Mouse (Mus musculus) embryonic fibroblast, embryonic 13.5 days (primary cell): ENCODE data around the gene Gm49336. TPM values are rescaled to one million over a fixed set of nuclear protein-coding genes. Genes with fewer than 3 reads are reported as not detected.
A peak's percentile ranks its signal among the peaks of the same experiment; 100 is the strongest.

ENCODE experiments used
- H3K27ac ChIP-seq: 2 replicates; pipeline ENCODE4 v1.5.1; 2012; ENCODE audit warnings: low read length, control low read depth, inconsistent platforms; ENCODE audit not compliant: insufficient read depth
- H3K4me1 ChIP-seq: 2 replicates; pipeline ENCODE4 v1.6.1; 2011; ENCODE audit warnings: low read length; ENCODE audit not compliant: control insufficient read depth, insufficient read depth
- H3K4me3 ChIP-seq: 2 replicates; pipeline ENCODE4 v1.5.1; 2011; ENCODE audit warnings: mild to moderate bottlenecking, control low read depth, low read length; ENCODE audit not compliant: insufficient read depth
- CTCF ChIP-seq: IDR thresholded peaks from 2 replicates; pipeline ENCODE4 v1.5.1; 2011; ENCODE audit warnings: mild to moderate bottlenecking, control low read depth, low read length, moderate library complexity, borderline replicate concordance; ENCODE audit not compliant: insufficient read depth
- POLR2A ChIP-seq: IDR thresholded peaks from 2 replicates; pipeline ENCODE4 v1.6.1; 2011; ENCODE audit warnings: low read depth, mild to moderate bottlenecking, control low read depth, low read length, moderate library complexity
- polyA plus RNA-seq: library from polyadenylated mRNA; stranded (reverse); fragments of >200 nt; gene quantifications from 2 replicates; pipeline ENCODE4 v1.2.4, GENCODE M21; 2011; ENCODE audit warnings: low read depth; ENCODE audit not compliant: missing spikeins, insufficient read length

Gene Gm49336
- polyA plus RNA-seq, 1 experiment: 80.4 TPM

DNA sequence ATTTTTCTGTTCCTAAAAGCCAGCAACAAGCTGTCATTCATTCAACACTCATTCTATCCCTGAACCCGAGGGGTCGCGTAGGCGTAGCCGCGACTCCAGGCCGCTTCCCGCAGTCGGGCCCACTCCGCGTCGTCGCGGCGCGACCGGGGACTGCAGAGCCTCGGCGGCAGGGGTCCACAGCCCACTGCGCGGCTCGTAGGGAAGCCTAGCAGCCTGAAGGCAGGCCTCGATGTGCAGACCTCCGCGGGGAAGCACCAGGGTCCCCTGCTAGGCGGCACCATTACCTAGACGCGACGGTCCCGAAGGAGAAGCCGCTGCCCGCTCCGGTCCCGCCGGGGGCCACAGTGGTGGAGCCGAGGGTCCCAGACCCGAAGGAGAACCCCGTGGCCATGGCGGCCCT, 428 bp downstream of the Gm49336 start:
- Histone ChIP-seq H3K4me1 (no peaks in the 10 kb centered on the region; the same call in 1 of the 2 replicates), H3K4me3 (peak overlapping the region; percentile 83), H3K27ac (peak overlapping the region; percentile 39)
- TF ChIP-seq POLR2A (no peak), CTCF (no peak)

DNA sequence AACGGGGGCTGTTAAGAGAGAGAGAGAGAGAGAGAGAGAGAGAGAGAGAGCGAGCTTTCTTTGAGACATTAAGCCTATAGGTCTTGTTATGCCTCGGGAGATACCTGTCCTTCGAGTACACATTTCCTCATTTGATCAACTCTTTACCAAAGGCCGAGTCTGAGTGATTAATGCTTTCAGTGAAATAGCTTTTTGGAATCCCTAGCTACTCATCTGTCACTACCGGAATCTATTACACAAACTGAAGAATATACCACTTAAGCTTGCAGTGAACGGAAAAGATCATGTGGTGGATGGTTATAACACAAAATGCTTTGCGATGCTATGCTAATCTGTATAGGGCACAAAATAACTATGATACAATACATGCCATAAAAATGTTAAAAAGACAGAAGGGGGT, 941 bp downstream of the Gm49336 start:
- Histone ChIP-seq H3K4me3 (peak overlapping the region; percentile 83), H3K4me1 (no peaks in the 10 kb centered on the region; the same call in 1 of the 2 replicates), H3K27ac (no peak overlapping the region)
- TF ChIP-seq POLR2A (no peak), CTCF (no peak)

DNA sequence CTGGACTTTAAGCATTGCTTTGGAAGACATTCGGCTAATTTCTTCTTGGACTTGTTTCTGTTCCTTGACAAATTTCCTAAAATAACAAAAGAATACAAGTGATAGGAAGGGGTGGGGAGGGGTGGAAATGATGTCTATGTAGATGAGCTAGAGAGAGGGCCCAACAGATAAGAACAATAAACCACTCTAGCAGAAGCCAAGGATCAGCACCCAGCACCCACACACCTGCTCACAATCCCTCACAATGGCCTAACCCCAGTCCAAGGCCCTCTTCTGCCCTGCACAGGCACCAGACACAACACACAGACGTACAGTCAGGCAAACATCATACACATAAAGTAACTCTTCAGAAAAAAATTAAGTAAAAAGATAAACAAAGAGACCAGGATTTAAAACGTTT, 12.8 kb downstream of the Gm49336 start:
- TF ChIP-seq CTCF: no peak
- TF ChIP-seq POLR2A: no peak
- no peak overlapping the region for H3K27ac ChIP-seq
- H3K4me1 ChIP-seq: no peaks in the 10 kb centered on the region
- no peak overlapping the region for H3K4me3 ChIP-seq

DNA sequence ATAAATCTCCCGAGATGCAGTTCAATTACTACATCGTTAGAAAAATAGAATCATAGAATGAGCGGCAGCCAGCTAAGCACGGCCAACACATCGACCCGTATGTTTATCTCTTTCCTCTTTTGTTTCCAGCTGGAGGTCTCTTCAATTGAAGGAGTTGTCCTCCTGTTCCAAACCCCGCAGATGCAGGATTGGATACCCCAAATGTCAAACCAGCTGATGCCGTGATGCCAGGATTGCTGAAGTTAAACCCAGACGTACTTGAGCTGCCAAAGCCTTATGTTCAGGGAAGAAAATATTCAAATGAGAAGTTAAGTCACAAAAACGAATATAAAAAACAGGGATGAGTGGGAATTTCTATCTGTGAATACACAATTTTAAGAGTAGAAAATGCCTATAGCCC, 31.4 kb downstream of the Gm49336 start:
- Histone ChIP-seq H3K4me3 (no peak overlapping the region), H3K4me1 (no peaks in the 10 kb centered on the region), H3K27ac (no peak overlapping the region)
- TF ChIP-seq POLR2A (no peak), CTCF (no peak)

DNA sequence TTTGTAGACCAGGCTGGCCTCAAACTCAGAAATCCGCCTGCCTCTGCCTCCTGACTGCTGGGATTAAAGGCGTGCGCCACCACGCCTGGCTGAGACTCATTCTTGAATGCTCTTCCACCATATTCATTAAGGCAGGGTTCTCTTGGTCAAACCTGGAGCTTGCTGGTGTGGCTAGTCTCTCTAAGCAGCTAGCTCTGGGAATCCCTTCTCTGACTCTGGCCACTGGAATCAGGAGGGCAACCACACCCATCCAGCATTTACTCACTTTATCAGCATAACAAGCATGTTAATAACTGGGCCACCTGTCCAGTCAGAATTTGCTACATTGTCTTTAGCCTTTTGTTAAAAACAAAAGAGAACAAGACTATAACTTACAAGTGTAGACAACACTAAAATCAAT, 33.7 kb downstream of the Gm49336 start:
- Histone ChIP-seq H3K27ac (no peak overlapping the region), H3K4me1 (no peaks in the 10 kb centered on the region), H3K4me3 (no peak overlapping the region)
- TF ChIP-seq POLR2A (no peak), CTCF (no peak)

DNA sequence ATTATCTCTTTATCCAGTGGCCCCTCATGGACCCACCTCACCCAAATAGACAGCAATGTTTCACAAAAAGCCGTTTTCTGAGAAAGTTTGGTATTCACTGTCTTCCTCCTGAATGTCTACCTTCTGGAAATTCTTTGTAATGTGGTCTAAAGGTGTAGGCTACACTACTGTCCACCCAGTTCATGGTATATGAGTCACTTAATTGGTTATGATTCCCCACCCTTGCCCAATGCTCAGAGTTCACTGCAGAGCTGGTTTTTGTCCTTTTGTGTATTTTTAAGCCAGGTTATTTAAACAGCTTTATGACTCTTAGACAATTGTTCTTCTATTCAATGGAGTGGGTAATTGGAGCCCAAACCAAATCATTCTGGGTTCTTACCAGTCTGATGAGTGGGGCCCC, 35.2 kb downstream of the Gm49336 start:
- TF ChIP-seq CTCF (no peak), POLR2A (no peak)
- Histone ChIP-seq H3K4me1 (peaks cover 2% of the 10 kb centered on the region; the same call in 1 of the 2 replicates), H3K27ac (no peak overlapping the region), H3K4me3 (no peak overlapping the region)

DNA sequence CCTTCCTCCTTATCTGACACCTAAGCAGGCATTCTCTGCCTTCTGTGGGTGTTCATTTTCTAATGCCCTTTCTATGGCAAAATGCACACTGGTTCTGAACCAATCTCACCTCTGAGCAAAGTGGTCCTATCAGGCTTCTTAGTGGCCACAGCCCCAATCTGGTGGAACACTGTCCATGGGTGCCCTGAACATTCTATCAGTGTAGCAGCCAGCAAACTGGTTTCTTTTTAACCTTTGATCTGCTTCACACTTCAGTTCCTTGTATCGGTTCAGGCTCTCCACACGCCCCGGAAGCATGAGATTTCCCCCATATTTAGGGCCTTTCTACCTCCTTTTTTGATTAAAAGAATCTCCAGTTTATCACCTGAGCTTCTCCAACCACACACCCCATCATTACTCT, 36.3 kb downstream of the Gm49336 start:
- TF ChIP-seq CTCF: no peak
- no peak for TF ChIP-seq POLR2A
- H3K27ac ChIP-seq: no peak overlapping the region
- no peak overlapping the region for H3K4me3 ChIP-seq
- peaks cover 2% of the 10 kb centered on the region; the same call in 1 of the 2 replicates for H3K4me1 ChIP-seq

DNA sequence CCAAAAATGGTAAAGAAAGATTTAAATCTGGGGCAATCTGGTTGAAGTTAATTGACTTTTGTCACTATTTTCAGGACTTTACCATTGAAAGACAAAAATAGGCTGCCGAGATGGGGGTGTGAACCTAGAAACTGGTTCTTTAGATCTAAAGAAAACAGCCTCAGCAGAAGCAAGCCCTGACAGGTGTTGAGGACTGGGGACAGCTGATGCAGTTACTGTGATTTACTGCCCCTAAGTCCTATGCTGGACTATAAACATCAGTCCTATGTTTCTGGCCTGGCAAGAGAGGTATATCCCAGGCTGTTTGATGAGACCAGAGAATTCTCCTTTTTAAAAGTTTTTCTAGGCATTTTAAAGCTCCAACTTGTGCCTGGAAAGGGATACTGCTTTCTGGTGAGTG, 37.3 kb downstream of the Gm49336 start:
- TF ChIP-seq CTCF (no peak), POLR2A (no peak)
- peaks cover 2% of the 10 kb centered on the region; the same call in 1 of the 2 replicates for H3K4me1 ChIP-seq
- H3K4me3 ChIP-seq: no peak overlapping the region
- H3K27ac ChIP-seq: no peak overlapping the region

DNA sequence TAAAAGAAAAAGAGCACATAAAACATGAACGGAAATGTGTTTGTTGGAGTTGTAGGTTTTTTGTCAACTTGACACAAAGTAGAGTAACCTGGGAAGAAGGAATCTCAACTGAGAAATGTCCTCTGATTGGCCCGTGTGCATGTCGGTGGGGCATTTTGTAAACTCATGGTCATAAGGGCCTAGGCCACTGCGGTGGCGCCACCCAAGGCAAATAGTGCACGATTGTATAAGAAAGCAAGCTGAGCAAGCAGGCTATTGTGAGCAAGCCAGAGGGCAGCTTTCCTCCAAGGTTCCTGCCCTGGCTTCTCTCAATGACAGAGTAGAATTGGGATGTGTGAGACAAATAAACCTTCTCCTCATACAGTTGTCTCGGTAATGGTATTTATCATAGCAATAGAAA, 42.1 kb downstream of the Gm49336 start:
- peaks cover 2% of the 10 kb centered on the region; the same call in 1 of the 2 replicates for H3K4me1 ChIP-seq
- TF ChIP-seq CTCF (no peak), POLR2A (no peak)
- no peak overlapping the region for H3K4me3 ChIP-seq

DNA sequence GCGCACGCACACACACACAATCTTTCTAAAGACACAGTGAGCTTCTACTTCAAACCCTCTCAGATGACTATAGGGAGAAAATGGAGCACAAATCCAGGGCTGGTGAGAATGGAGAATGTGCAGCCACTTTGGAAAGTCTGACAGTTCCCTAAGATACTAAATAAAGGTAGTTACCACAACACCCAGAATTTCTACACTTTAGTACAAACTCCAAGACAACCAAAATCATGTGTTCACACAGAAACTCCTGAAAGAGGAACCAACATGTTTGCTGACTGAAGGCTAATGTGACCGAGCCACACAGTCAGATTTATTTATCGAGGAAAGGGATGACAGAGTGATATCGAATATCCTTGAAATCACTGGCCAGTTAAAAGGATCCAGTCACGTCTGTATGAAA, 46.3 kb downstream of the Gm49336 start:
- no peak for TF ChIP-seq POLR2A
- Histone ChIP-seq H3K27ac (no peak overlapping the region), H3K4me1 (no peaks in the 10 kb centered on the region), H3K4me3 (no peak overlapping the region)

More for the DNA sequence above, 42.1 kb downstream of the Gm49336 start:
- no peak overlapping the region for H3K27ac ChIP-seq

DNA sequence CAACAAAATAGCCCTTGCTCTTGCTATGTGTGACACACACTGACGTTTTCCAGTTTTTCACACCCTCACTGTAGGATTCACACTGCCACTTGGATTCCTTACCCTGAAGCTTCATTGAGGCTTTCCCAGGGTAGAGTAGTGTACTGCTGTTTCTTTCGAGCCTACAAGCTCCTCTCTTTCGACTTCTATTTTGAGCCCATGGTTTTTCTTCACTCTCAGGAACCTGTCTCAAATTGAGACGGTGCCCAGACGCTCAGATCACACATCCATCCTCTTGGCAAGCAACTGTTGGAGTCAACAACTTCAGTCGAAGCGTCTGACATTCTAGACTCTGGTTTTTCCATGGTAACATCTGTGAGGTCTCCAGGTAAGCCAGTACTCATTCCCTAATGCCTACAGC, 54.4 kb downstream of the Gm49336 start, which contains the start of gene Atp8a2:
TSS of gene Atp8a2 (minus strand) at position 296 of the 400 bp plus-strand sequence.
- Histone ChIP-seq H3K4me1 (no peaks in the 10 kb centered on the region), H3K4me3 (no peak within 1 kb of the TSS), H3K27ac (no peak within 1 kb of the TSS)
- TF ChIP-seq POLR2A: no peak
- TF ChIP-seq CTCF: no peak
